Mouse (Mus musculus) midbrain, embryonic 10.5 days (tissue): ENCODE data around the gene Srrm3. TPM values are rescaled to one million over a fixed set of nuclear protein-coding genes. Genes with fewer than 3 reads are reported as not detected.

ENCODE experiments used
- DNase-seq: peaks from one replicate; pipeline ENCODE4 v3.0.0-alpha.2; 2017; ENCODE audit warnings: low spot score
- H3K27ac ChIP-seq: fragments of 300-500 bp; sonication (generic); replicated peaks from 2 replicates; pipeline ENCODE4 v1.5.1; 2016; ENCODE audit warnings: mild to moderate bottlenecking
- H3K27me3 ChIP-seq: fragments of 300-500 bp; sonication (generic); 2 replicates; pipeline ENCODE4 v1.6.1; 2016; ENCODE audit warnings: low read depth, mild to moderate bottlenecking; ENCODE audit not compliant: poor library complexity, severe bottlenecking
- H3K36me3 ChIP-seq: fragments of 300-500 bp; sonication (generic); 2 replicates; pipeline ENCODE4 v1.6.1; 2016; ENCODE audit warnings: mild to moderate bottlenecking, moderate library complexity
- H3K4me1 ChIP-seq: fragments of 300-500 bp; sonication (generic); 2 replicates; pipeline ENCODE4 v1.6.1; 2016
- H3K4me3 ChIP-seq: fragments of 300-500 bp; sonication (generic); 2 replicates; pipeline ENCODE4 v1.5.1; 2016; ENCODE audit warnings: mild to moderate bottlenecking, moderate library complexity
- H3K9me3 ChIP-seq: fragments of 300-500 bp; sonication (generic); replicated peaks from 2 replicates; pipeline ENCODE4 v1.6.1; 2016; ENCODE audit warnings: mild to moderate bottlenecking
- WGBS: fragments of 180-500 bp; shearing (Covaris S2); methylation state at CpG from one replicate; pipeline ENCODE4 v1.1.7; 2016; 5-methylcytosine and 5-hydroxymethylcytosine counted together
- polyA plus RNA-seq: library from polyadenylated mRNA; unstranded; fragments of >200 nt; fragmentation: Nextera tagmentation; extraction: Ambion mirVana; gene quantifications from 2 replicates; pipeline ENCODE4 v1.2.1, GENCODE M21; 2016

Srrm3 gene
- polyA plus RNA-seq, 1 experiment from 2014 or later = 14.0 TPM

DNA sequence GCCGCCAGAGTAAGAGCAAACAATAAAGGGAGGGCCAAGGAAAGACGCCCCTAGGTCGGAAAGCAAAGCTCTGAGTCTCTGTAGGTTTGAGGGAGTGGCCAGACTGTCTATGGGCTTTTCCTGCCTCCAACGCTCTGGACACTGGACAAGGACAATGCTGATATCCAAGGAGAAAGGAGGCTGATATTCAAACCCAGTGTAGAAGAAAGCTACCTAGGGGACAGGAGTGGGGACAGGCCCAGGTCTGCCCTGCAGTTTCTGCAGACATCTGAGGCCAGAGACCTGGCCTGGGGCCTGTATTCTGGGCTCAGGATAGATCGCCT is 11.9 kb upstream of the Srrm3 start:
- Histone ChIP-seq H3K27ac (peak overlapping the region; percentile 84), H3K27me3 (no peaks in the 10 kb centered on the region), H3K36me3 (peaks cover 25% of the 10 kb centered on the region), H3K4me3 (peak overlapping the region; percentile 45), H3K4me1 (peaks cover 15% of the 10 kb centered on the region), H3K9me3 (no peaks in the 10 kb centered on the region)
- 9% methylated on average over 5 of the region's 5 CpGs for WGBS
- no peak for DNase-seq

DNA sequence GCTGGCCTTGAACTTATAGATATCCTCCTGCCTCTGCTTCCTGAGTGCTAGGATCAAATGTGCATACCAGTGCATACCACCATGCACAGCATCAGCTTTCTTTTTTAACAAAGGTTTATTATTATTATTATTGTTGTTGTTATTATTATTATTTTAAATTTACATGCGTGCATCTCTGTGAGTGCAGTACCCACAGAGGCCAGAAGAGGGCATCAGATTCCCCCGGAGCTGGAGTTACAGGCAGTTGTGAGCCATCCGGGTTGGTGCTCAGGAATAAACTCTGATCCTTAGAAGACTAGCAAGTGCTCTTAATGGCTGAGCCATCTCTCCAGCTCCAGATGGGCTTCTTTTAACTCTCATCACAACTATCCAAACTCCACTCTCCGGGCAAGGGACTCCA is 6.9 kb upstream of the Srrm3 start:
- DNase-seq = no peak
- H3K9me3 ChIP-seq = no peaks in the 10 kb centered on the region
- WGBS = 41% methylated on average over 4 of the region's 4 CpGs
- no peaks in the 10 kb centered on the region for H3K27me3 ChIP-seq
- no peak overlapping the region for H3K4me3 ChIP-seq
- peaks cover 24% of the 10 kb centered on the region for H3K4me1 ChIP-seq
- no peak overlapping the region for H3K27ac ChIP-seq
- H3K36me3 ChIP-seq = no peaks in the 10 kb centered on the region

DNA sequence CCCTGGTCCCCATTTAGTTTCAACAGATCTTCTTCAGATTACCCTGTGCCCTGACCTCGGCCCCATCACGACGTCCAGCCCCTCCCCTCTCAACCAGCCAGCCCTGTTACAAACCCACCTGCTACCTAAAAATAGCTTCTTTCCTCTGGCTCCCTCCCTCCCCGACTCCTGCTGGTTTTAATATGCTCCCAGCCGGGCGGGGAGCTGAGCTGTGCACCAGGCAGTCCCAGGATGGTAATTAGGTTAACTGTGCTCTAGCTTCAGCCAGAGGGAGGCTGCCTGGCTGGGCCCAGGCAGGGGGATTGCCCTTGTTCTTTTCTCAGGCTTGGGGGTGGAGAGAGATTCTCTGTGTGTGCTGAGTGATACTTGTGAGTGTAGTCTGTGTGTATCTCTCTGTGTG is 5.8 kb upstream of the Srrm3 start:
- Histone ChIP-seq H3K27ac (peak overlapping the region; percentile 68), H3K36me3 (no peaks in the 10 kb centered on the region), H3K27me3 (no peaks in the 10 kb centered on the region), H3K9me3 (no peaks in the 10 kb centered on the region), H3K4me3 (no peak overlapping the region), H3K4me1 (peaks cover 20% of the 10 kb centered on the region)
- WGBS = 3% methylated on average over 6 of the region's 6 CpGs
- no peak for DNase-seq

DNA sequence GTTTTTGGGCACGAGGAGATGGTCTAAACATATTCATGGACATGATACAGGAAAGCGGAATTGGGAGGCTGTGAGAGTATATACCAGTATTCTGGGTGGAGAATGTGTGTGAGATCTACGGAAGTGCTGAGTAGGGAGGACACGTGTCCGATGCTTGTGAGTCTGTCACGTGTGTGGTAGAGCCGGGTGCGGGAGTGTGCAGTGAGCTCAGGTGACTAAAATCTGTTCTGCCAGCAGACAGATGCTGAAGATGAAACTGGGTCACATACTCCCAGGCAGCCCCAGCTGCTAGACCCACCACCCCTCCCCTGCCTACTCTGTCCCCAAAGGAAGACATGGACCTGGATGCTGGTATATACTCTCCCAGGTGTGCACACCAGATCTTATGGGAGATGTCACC is 4.0 kb upstream of the Srrm3 start:
- no peaks in the 10 kb centered on the region for H3K36me3 ChIP-seq
- peaks cover 33% of the 10 kb centered on the region for H3K4me1 ChIP-seq
- WGBS = 92% methylated on average over 8 of the region's 8 CpGs
- H3K9me3 ChIP-seq = no peaks in the 10 kb centered on the region
- H3K27me3 ChIP-seq = no peaks in the 10 kb centered on the region
- DNase-seq = no peak
- no peak overlapping the region for H3K4me3 ChIP-seq
- no peak overlapping the region for H3K27ac ChIP-seq

DNA sequence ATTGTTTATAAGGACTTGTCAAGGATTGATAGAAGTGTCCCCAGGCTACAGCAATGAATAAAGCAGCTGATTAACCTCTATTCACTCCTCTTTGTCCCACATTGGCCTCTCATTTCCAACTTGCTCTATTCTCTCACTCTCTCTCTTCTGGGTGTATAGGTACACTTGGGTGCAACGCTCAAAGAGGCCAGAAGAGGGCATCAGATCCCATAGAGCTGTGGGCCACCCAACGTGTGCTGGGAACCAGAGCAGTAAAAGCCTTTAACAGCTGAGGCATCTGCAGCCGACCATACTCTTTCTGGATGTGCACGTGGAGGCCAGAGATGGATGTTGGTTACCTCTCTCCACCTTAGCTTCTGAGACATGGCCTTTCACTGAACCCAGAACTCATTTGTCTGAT is 3.6 kb upstream of the Srrm3 start:
- H3K4me1 ChIP-seq = peaks cover 34% of the 10 kb centered on the region
- DNase-seq = no peak
- no peaks in the 10 kb centered on the region for H3K9me3 ChIP-seq
- H3K36me3 ChIP-seq = no peaks in the 10 kb centered on the region
- no peak overlapping the region for H3K4me3 ChIP-seq
- H3K27ac ChIP-seq = no peak overlapping the region
- WGBS = 66% methylated on average over 4 of the region's 4 CpGs
- no peaks in the 10 kb centered on the region for H3K27me3 ChIP-seq

DNA sequence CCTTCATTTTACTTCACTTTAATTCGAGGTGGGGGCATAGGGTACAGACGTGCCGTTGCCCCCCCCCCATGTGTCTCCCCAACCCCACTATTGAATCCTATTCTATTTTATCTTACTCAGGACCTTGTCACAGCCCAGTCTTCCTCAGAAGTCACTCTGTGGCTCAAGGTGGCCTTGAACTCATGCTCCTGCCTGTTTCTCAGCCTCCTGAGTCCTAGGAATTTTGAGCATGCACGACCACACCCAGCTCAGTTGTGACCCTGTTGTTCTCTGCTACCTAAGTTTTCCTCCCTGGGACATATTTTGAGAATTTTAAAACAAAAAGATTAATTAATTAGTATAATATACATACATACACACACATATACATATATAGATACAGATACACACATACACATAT is 3.0 kb upstream of the Srrm3 start:
- 82% methylated on average over 4 of the region's 4 CpGs for WGBS
- DNase-seq = no peak
- Histone ChIP-seq H3K27me3 (no peaks in the 10 kb centered on the region), H3K36me3 (no peaks in the 10 kb centered on the region), H3K9me3 (no peaks in the 10 kb centered on the region), H3K4me1 (peaks cover 34% of the 10 kb centered on the region), H3K4me3 (no peak overlapping the region), H3K27ac (no peak overlapping the region)

DNA sequence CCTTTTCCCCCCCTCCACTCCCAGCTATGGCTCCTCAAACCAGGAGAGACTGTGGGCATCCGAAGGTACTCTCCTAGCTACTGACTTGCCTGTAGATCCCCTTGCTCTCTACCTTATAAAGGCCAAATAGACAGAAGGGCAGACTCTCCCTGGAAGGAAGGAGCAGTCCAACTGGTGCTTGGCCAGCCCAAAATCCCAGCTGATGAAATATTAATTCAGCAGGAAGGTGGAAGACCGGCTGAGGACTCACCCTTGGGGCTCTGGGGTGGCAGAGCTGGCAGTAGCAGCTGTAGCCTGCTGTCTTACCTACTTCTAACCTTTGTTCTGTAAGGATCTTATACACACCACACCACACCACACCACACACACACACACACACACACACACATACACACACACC is 2.0 kb upstream of the Srrm3 start:
- H3K4me1 ChIP-seq = peaks cover 34% of the 10 kb centered on the region
- no peak overlapping the region for H3K4me3 ChIP-seq
- H3K27me3 ChIP-seq = no peaks in the 10 kb centered on the region
- no peak for DNase-seq
- no peaks in the 10 kb centered on the region for H3K36me3 ChIP-seq
- H3K9me3 ChIP-seq = no peaks in the 10 kb centered on the region
- H3K27ac ChIP-seq = no peak overlapping the region
- whole genome bisulfite sequencing = 77% methylated on average over 2 of the region's 2 CpGs

DNA sequence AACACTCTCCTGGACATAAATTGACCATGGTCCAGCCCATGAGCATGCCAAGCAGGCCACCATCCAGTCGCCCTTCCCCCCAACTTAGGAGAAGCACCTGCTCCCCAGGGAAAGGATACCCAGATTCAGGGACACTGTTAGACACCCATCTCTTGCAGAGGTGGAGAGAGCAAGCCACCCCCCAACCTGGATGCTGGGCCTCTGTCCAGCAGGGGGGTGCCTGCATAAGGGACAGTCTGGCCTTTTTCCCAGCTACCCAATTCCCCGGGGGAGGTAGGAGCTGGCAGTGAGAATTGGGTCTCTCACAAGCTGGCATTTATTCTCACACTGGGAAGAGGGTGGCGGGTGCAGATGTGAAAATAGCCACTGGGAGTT is 560 bp downstream of the Srrm3 start:
- peak overlapping the region; percentile 57 for H3K4me3 ChIP-seq
- no peaks in the 10 kb centered on the region for H3K36me3 ChIP-seq
- no peaks in the 10 kb centered on the region for H3K27me3 ChIP-seq
- WGBS = 51% methylated on average over 3 of the region's 3 CpGs
- no peaks in the 10 kb centered on the region for H3K9me3 ChIP-seq
- peak overlapping the region; percentile 77; the same call in 1 of the 2 replicates for H3K27ac ChIP-seq
- DNase-seq = no peak
- peaks cover 18% of the 10 kb centered on the region for H3K4me1 ChIP-seq

DNA sequence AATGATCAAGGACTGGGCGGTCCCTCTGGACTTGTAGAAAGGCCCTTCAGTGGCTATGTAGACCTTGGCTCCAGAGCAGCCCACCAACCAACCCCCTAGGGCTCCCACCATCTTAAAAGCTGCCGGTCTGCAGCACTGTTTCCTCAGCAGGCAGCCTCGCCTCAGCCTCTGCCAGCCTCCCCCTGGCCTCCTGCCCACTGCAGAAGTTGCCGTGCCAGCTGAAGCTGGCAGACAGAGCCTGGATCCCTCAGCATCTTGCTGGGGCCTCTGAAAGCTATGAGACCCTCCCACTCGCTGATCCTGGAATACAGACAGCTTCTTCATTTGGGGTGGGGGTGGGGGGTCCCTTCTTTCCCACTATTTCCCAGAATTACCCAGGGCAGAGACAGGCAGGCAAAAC is 6.3 kb downstream of the Srrm3 start:
- H3K36me3 ChIP-seq = no peaks in the 10 kb centered on the region
- no peak overlapping the region for H3K4me3 ChIP-seq
- H3K9me3 ChIP-seq = no peaks in the 10 kb centered on the region
- no peaks in the 10 kb centered on the region; the same call in 1 of the 2 replicates for H3K4me1 ChIP-seq
- no peak overlapping the region for H3K27ac ChIP-seq
- no peaks in the 10 kb centered on the region; the same call in 1 of the 2 replicates for H3K27me3 ChIP-seq
- DNase-seq = no peak
- WGBS = 70% methylated on average over 5 of the region's 5 CpGs

DNA sequence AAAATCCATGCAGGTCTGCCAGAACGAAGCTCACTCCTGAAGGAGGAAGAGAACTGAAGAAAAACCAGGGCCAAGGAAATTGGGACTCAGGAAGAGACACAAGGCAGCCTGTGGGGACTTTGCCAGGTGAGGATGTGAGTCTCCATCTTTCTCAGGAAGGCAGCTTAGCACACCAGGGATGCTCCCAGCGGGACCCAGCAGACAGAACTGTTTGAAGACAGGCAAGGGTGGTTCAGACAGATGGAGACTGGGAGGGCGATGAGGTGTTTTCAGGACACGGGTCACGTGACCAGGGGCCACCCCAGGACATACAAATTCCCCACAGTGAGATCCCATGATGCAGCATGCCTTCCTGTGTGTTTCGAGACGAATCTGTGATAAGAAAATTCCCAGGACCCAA is 11.8 kb downstream of the Srrm3 start:
- H3K27ac ChIP-seq = no peak overlapping the region
- H3K27me3 ChIP-seq = no peaks in the 10 kb centered on the region; the same call in 1 of the 2 replicates
- no peaks in the 10 kb centered on the region for H3K9me3 ChIP-seq
- no peak for DNase-seq
- 51% methylated on average over 7 of the region's 7 CpGs for WGBS
- H3K4me1 ChIP-seq = peaks cover 16% of the 10 kb centered on the region
- no peaks in the 10 kb centered on the region for H3K36me3 ChIP-seq
- H3K4me3 ChIP-seq = no peak overlapping the region

DNA sequence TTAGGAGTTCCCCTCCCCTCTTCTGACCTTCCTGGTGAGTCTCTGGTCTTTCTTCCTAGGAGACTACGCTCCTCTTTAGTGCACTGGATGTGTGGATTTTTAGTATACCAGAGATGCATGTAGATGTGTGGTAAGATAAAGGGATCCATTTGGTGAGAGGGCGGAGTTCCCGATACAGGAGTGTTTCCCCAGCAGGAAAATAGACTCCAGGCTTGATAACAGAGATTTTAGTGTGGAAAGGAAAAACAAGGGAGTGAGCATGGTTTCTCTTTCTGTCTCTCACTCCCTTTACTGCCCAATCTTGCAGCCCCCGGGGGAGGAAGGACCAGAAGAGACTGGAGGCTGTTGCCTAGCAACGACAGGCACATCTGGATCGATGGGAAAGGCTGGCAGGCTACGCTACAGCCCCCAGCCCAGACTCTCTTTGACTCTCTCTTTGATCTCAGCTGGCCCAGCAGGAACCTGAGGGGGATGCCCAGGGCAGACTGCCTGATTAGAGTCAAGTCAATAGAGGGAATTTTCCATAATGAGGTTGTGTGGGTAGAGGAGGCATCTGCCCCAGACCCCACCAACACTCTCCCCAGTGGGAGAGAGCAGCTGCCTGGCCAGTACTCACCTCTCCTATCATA is 15.7 kb downstream of the Srrm3 start:
- WGBS = 18% methylated on average over 7 of the region's 7 CpGs
- H3K27me3 ChIP-seq = no peaks in the 10 kb centered on the region
- no peak overlapping the region for H3K4me3 ChIP-seq
- H3K27ac ChIP-seq = peak overlapping the region; percentile 49
- peak; percentile 52 for DNase-seq
- H3K36me3 ChIP-seq = no peaks in the 10 kb centered on the region
- peaks cover 36% of the 10 kb centered on the region for H3K4me1 ChIP-seq
- no peaks in the 10 kb centered on the region for H3K9me3 ChIP-seq

DNA sequence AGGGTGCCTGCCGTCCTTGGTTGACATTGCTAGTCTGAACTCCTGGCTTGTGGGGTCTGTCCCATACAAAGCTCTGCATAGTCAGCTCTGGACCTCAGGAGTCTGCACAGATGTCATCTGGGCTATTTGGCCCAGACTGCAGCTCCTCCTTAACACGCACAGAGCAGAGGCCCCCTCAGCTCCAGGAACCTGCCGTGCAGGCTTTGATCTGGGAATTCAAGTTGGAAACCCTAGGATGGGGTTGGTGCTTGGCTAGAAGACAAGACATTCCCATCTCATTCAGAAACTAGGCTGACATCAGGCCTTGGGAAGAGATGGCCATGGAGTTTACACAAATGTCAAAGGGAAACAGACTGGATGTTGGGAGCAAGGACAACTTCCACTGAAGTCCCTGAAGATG is 17.8 kb downstream of the Srrm3 start:
- no peak for DNase-seq
- Histone ChIP-seq H3K27ac (peak overlapping the region; percentile 42; the same call in 1 of the 2 replicates), H3K4me1 (peaks cover 36% of the 10 kb centered on the region), H3K27me3 (no peaks in the 10 kb centered on the region), H3K9me3 (no peaks in the 10 kb centered on the region), H3K4me3 (no peak overlapping the region), H3K36me3 (no peaks in the 10 kb centered on the region)
- 69% methylated on average over 3 of the region's 3 CpGs for WGBS

DNA sequence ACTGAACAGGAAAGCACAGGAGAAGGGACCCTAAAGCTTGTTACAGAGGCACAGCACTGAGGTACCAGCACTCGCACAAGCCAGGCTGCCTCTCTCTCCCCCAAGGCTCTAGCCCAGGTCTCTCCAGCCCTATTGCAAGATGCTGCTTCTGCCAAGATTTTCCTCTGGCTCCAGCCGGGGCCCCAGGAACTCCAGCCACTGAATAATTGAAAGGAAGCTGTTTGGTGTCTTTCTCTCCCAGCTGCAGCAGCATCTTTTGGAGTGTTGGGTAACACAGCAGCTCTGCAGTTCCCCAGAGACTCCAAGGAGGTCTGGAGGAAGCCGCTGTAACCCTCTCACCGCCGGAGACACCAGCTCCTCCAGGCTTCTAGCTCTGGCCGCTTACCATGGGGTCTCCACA is 19.5 kb downstream of the Srrm3 start:
- no peaks in the 10 kb centered on the region for H3K9me3 ChIP-seq
- H3K4me1 ChIP-seq = peaks cover 36% of the 10 kb centered on the region
- H3K36me3 ChIP-seq = no peaks in the 10 kb centered on the region
- no peak overlapping the region for H3K4me3 ChIP-seq
- H3K27ac ChIP-seq = peak overlapping the region; percentile 42; the same call in 1 of the 2 replicates
- H3K27me3 ChIP-seq = no peaks in the 10 kb centered on the region
- WGBS = 38% methylated on average over 6 of the region's 6 CpGs
- no peak for DNase-seq

DNA sequence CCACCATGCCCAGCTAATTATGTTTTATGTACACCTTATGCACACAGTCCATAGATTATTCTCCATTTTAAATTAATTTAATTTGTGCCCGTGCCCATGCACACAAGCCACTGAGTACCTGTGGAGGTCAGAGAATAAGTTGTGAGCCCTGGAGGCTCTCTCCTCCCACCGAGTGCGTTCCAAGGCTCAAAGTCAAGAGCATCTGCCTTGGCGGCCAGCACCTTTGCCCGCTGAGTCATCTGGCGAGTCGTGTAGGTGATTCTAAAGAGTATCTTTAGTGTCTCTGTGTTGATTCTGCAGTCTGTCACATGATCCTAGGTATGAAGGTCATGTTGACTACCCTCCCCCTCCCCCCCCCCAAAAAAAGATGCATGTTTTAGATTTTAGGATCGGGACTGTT is 22.7 kb downstream of the Srrm3 start:
- no peak for DNase-seq
- peaks cover 21% of the 10 kb centered on the region for H3K4me1 ChIP-seq
- 88% methylated on average over 8 of the region's 8 CpGs for WGBS
- no peak overlapping the region for H3K27ac ChIP-seq
- H3K9me3 ChIP-seq = no peaks in the 10 kb centered on the region
- H3K27me3 ChIP-seq = peaks cover 13% of the 10 kb centered on the region
- H3K36me3 ChIP-seq = no peaks in the 10 kb centered on the region
- no peak overlapping the region for H3K4me3 ChIP-seq
